Mouse (Mus musculus) ES-Bruce4 (cell line): ENCODE data around the gene Pcdh11x.

ENCODE experiments used
- CTCF ChIP-seq: IDR thresholded peaks from one replicate; pipeline ENCODE4 v1.8.1; 2011; ENCODE audit warnings: low read depth, low read length
- EP300 ChIP-seq: IDR thresholded peaks from 2 replicates; pipeline ENCODE4 v1.6.1; 2011; ENCODE audit warnings: low read depth, low read length; ENCODE audit not compliant: insufficient read depth
- POLR2A ChIP-seq: IDR thresholded peaks from one replicate; pipeline ENCODE4 v1.8.1; 2011; ENCODE audit warnings: low read length; ENCODE audit not compliant: insufficient read depth

DNA sequence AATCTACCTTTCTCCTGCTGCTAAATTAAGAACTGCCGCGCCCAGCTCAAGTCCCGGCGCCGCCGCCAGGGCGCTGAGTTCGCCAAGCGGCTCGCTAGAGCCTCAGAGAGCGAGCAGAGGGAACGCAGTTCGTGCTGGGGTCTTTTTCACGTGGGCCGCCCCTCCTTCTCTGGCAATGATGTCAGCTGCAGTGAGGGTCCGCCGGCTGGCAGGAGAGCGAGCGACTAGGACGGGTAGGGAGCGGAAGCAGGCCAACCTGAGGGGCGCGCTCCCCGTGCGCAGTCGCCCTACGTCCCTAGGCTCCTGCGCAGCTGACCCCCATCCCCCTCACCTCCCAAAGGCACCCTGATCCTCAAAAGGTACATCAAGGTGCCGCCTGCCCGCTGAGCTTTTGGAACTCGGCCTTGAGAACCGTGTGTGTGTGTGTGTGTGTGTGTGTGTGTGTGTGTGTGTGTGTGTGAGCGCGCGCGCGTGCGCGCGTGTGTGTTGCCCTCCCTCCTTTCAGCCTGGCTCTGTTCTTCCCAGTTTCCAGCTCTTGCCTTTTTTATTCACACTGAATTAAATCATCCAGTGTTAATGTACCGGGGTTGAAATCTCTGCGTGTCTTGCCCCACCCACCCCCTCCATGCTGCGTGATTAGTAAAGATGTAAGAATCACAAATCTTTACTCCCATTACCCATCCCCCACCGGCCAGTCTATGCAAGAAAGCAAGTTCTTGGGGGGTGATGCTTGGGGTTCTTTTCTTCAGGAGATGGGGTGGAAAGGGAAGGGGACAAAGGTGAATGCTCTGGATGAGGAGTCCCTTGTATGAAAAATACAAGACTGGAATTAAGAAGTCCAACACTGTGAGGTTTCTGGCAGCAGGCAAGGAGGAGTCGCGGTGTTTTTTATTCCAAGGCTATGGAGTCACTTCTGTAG, 3.0 kb downstream of the Pcdh11x start:
- TF ChIP-seq CTCF (no peak), EP300 (no peak), POLR2A (no peak)
